In genomic region chr2:119323866-119324575, GRCm38 (mm10) we compare ENCODE assay signal across 10 mouse cellular contexts. TPM values are rescaled to one million over a fixed set of nuclear protein-coding genes. Genes with fewer than 3 reads are reported as not detected.
DNase-seq lines count a peak whose midpoint lies in the region; ATAC-seq and TF ChIP-seq lines count a peak whose summit lies in the region.
"Had no signal": no experiment of that assay in that cellular context is flagged by ENCODE, and none has a peak within 500 bp of the region (broad histone marks: within the 10 kb centered on the region; RNA-seq: fewer than 3 reads in every experiment).

No protein-coding gene starts in this region.

- H3K36me3 ChIP-seq in ES-E14 (ENCODE audit: control insufficient read depth, insufficient read depth, low read length, poor library complexity, severe bottlenecking): no peaks in the 10 kb centered on the region
- H3K36me3 ChIP-seq in hindbrain, embryonic 14.5 days (replicated peaks; ENCODE audit: control insufficient read depth, insufficient read depth): no peaks in the 10 kb centered on the region
- no peaks in the 10 kb centered on the region for H3K36me3 ChIP-seq in midbrain, embryonic 10.5 days

- H3K4me2 ChIP-seq in hindbrain, embryonic 14.5 days (replicated peaks): peak overlapping the region; percentile 89

- ATAC-seq in hindbrain, embryonic 14.5 days (ENCODE audit: low FRiP score): no peak

- no peak for DNase-seq in ES-E14 (ENCODE audit: low read depth, low spot score)
- DNase-seq in hindbrain, embryonic 14.5 days (ENCODE audit: low spot score): no peak
- DNase-seq in midbrain, embryonic 10.5 days (ENCODE audit: low spot score): no peak
- DNase-seq in left cerebral cortex, postnatal 14 days (ENCODE audit: low spot score in 2 of 2): no peak
- no peak for DNase-seq in right cerebral cortex, adult 18-20 months
- no peak for DNase-seq in spleen, adult 12 weeks (ENCODE audit: low spot score)
- DNase-seq in thymus, postnatal 36 days: no peak
- DNase-seq: lung, postnatal 36 days; thymus, postnatal 25 days had no signal

- H3K9me3 ChIP-seq in ES-E14 (ENCODE audit: control insufficient read depth, insufficient read depth, low read depth, low read length): no peaks in the 10 kb centered on the region
- H3K9me3 ChIP-seq in hindbrain, embryonic 14.5 days (ENCODE audit: control insufficient read depth, low read length): no peaks in the 10 kb centered on the region
- H3K9me3 ChIP-seq in midbrain, embryonic 10.5 days (replicated peaks): no peaks in the 10 kb centered on the region

- in situ Hi-C loops in ES-E14 (cut with MboI; ENCODE audit: low sequenced_read_pairs in 2 of 2, unreplicated experiment in 2 of 2): no loop called here

- intact Hi-C loops in left cerebral cortex, postnatal 14 days (cut with DNase I): no loop called here

- H3K4me3 ChIP-seq in ES-E14 (ENCODE audit: insufficient read depth in 1 of 2, low read depth in 1 of 2, low read length in 2 of 2, poor library complexity in 1 of 2, severe bottlenecking in 1 of 2): peak overlapping the region; percentile 1 to 69; a peak in 3 of 4 replicates
- H3K4me3 ChIP-seq in brown adipose tissue, adult 24 weeks (ENCODE audit: insufficient read depth, low read depth, low read length): peak overlapping the region; percentile 70
- no peak overlapping the region; the same call in 1 of the 2 replicates for H3K4me3 ChIP-seq in hindbrain, embryonic 14.5 days (replicated peaks; ENCODE audit: low read length)
- H3K4me3 ChIP-seq in midbrain, embryonic 10.5 days: peak overlapping the region; percentile 56

- H3K27me3 ChIP-seq in hindbrain, embryonic 14.5 days (ENCODE audit: control insufficient read depth, insufficient read depth, low read length): peaks cover 96% of the 10 kb centered on the region
- peaks cover 100% of the 10 kb centered on the region for H3K27me3 ChIP-seq in midbrain, embryonic 10.5 days (ENCODE audit: low read depth, poor library complexity, severe bottlenecking)

- no peak overlapping the region for H3K9ac ChIP-seq in ES-E14 (ENCODE audit: insufficient read depth, low read depth, low read length, poor library complexity, severe bottlenecking)
- no peak overlapping the region for H3K9ac ChIP-seq in hindbrain, embryonic 14.5 days

- H3K27ac ChIP-seq in ES-E14 (ENCODE audit: insufficient read depth, low read depth, low read length, poor library complexity, severe bottlenecking): no peak overlapping the region
- H3K27ac ChIP-seq in brown adipose tissue, adult 24 weeks (replicated peaks; ENCODE audit: low read depth, low read length): no peak overlapping the region; the same call in 1 of the 2 replicates
- no peak overlapping the region for H3K27ac ChIP-seq in hindbrain, embryonic 14.5 days
- peak overlapping the region; percentile 52 for H3K27ac ChIP-seq in midbrain, embryonic 10.5 days (replicated peaks)

- under 1% methylated on average over 32 of the region's 32 CpGs for WGBS in hindbrain, embryonic 14.5 days
- 3% methylated on average over 32 of the region's 32 CpGs for WGBS in midbrain, embryonic 10.5 days

- H3K4me1 ChIP-seq in ES-E14 (ENCODE audit: control insufficient read depth in 2 of 2, insufficient read depth in 2 of 2, low read length in 2 of 2, poor library complexity in 1 of 2): peaks cover 0 to 5% of the 10 kb centered on the region in 2 experiments; a peak in 2 of 4 replicates
- peaks cover 16% of the 10 kb centered on the region for H3K4me1 ChIP-seq in brown adipose tissue, adult 24 weeks (ENCODE audit: control insufficient read depth, insufficient read depth, insufficient read length, low read length)
- peaks cover 44% of the 10 kb centered on the region for H3K4me1 ChIP-seq in hindbrain, embryonic 14.5 days (replicated peaks; ENCODE audit: control insufficient read depth, insufficient read depth, low read length)
- H3K4me1 ChIP-seq in midbrain, embryonic 10.5 days: peaks cover 74% of the 10 kb centered on the region

TF ChIP-seq in ES-E14, 5 proteins besides CTCF, POLR2A, EP300 and RAD21:
- TF ChIP-seq HCFC1 (IDR thresholded peaks at IDR 0.05; ENCODE audit: borderline replicate concordance, insufficient read depth, low read length): no peak

RNA-seq across cellular contexts. Expression of gene Dll4, which starts 1.6 kb away (rescaled TPM):
- total RNA-seq in ES-E14 (2012; rRNA removed): 0.27 and 0.42 TPM in 2 replicates
- polyA plus RNA-seq in brown adipose tissue, adult 24 weeks (2012; ENCODE audit: insufficient read depth, insufficient read length, missing spikeins): 3.2 and 5.8 TPM in 2 replicates
- polyA plus RNA-seq in hindbrain, embryonic 14.5 days (2014; fragmentation: Nextera tagmentation; extraction: Ambion mirVana): 3.9 and 4.8 TPM in 2 replicates
- polyA plus RNA-seq in midbrain, embryonic 10.5 days (2016; fragmentation: Nextera tagmentation; extraction: Ambion mirVana): 5.7 TPM in 2 replicates
- 1 to 10 TPM; 4.0 to 5.0 TPM for total RNA-seq in left cerebral cortex, postnatal 14 days (2021)

RNA-seq across cellular contexts. Expression of gene Chac1, which starts 27.0 kb away (rescaled TPM):
- 20.9 and 31.0 TPM in 2 replicates for total RNA-seq in ES-E14 (2012; rRNA removed)
- 2.1 and 2.3 TPM in 2 replicates for polyA plus RNA-seq in brown adipose tissue, adult 24 weeks (2012; ENCODE audit: insufficient read depth, insufficient read length, missing spikeins)
- polyA plus RNA-seq in hindbrain, embryonic 14.5 days (2014; fragmentation: Nextera tagmentation; extraction: Ambion mirVana): 8.8 and 10.3 TPM in 2 replicates
- polyA plus RNA-seq in midbrain, embryonic 10.5 days (2016; fragmentation: Nextera tagmentation; extraction: Ambion mirVana): 0.78 and 0.95 TPM in 2 replicates
- 1 to 10 TPM; 8.9 to 9.0 TPM for total RNA-seq in left cerebral cortex, postnatal 14 days (2021)

RNA-seq across cellular contexts. Expression of gene Vps18, which starts 35.5 kb away (rescaled TPM):
- total RNA-seq in ES-E14 (2012; rRNA removed): 17.0 and 17.8 TPM in 2 replicates
- polyA plus RNA-seq in brown adipose tissue, adult 24 weeks (2012; ENCODE audit: insufficient read depth, insufficient read length, missing spikeins): 3.6 and 4.8 TPM in 2 replicates
- 19.3 and 19.7 TPM in 2 replicates for polyA plus RNA-seq in hindbrain, embryonic 14.5 days (2014; fragmentation: Nextera tagmentation; extraction: Ambion mirVana)
- polyA plus RNA-seq in midbrain, embryonic 10.5 days (2016; fragmentation: Nextera tagmentation; extraction: Ambion mirVana): 23.1 and 27.5 TPM in 2 replicates
- 10 to 100 TPM; 40.2 to 40.5 TPM for total RNA-seq in left cerebral cortex, postnatal 14 days (2021)

RNA-seq across cellular contexts. Expression of gene Rhov, which starts 52.9 kb away (rescaled TPM):
- total RNA-seq in ES-E14 (2012; rRNA removed): 1.8 and 1.9 TPM in 2 replicates
- polyA plus RNA-seq in brown adipose tissue, adult 24 weeks (2012; ENCODE audit: insufficient read depth, insufficient read length, missing spikeins): not detected in 2 replicates
- polyA plus RNA-seq in hindbrain, embryonic 14.5 days (2014; fragmentation: Nextera tagmentation; extraction: Ambion mirVana): 20.9 and 26.9 TPM in 2 replicates
- polyA plus RNA-seq in midbrain, embryonic 10.5 days (2016; fragmentation: Nextera tagmentation; extraction: Ambion mirVana): 0.83 and 1.9 TPM in 2 replicates
- 1 to 10 TPM; 9.5 to 9.9 TPM for total RNA-seq in left cerebral cortex, postnatal 14 days (2021)
